Mouse (Mus musculus): Measurements from ENCODE around the gene Camk1g.
A peak's percentile ranks its signal among the peaks of the same experiment; 100 is the strongest.

- TF ChIP-seq CTCF (IDR thresholded peaks at IDR 0.05; ENCODE audit: insufficient read depth, low read length) (peak; percentile 79), POLR2A (IDR thresholded peaks at IDR 0.05; ENCODE audit: borderline replicate concordance, extremely low read depth, low read depth, low read length) (no peak)
Measured at GRCm38 (mm10) chr1:193382841-193383462, 12.9 kb upstream of the Camk1g start.
